Mouse (Mus musculus) bone marrow macrophage, adult 2 months (primary cell): ENCODE measurements around the gene Pramef20.

Experiments used
- CTCF ChIP-seq: IDR thresholded peaks from 2 replicates; pipeline ENCODE4 v1.5.1; 2012; ENCODE audit warnings: low read depth, mild to moderate bottlenecking, low read length, moderate library complexity
- POLR2A ChIP-seq: IDR thresholded peaks from 2 replicates; pipeline ENCODE4 v1.6.1; 2012; ENCODE audit warnings: mild to moderate bottlenecking, low read depth, low read length, borderline replicate concordance

- TF ChIP-seq CTCF (no peak), POLR2A (no peak)
These were observed 30.6 kb upstream of the Pramef20 start, which contains the start of gene Pramef12 for GRCm38 (mm10) chr4:144408290-144408689.
